Mouse (Mus musculus) splenic B cell, adult 2 months (primary cell): ENCODE measurements around the gene Dhx32.
"Not testable (repeated sequence)": the region's sequence is repeated elsewhere in the genome, so short reads cannot be mapped to it uniquely, and the experiment has no call there.

Experiments
- DNase-seq: peaks from one replicate; pipeline ENCODE4 v3.0.0-alpha.2; 2011; ENCODE audit warnings: low read depth, low spot score
- H3K27me3 ChIP-seq: 2 replicates; pipeline ENCODE4 v1.6.1; 2012; ENCODE audit warnings: mild to moderate bottlenecking, low read length, moderate library complexity, mixed read lengths; ENCODE audit not compliant: control insufficient read depth, poor library complexity, insufficient read depth, severe bottlenecking
- H3K36me3 ChIP-seq: 2 replicates; pipeline ENCODE4 v1.6.1; 2012; ENCODE audit warnings: mild to moderate bottlenecking, low read length, moderate library complexity, mixed read lengths; ENCODE audit not compliant: control insufficient read depth, poor library complexity, insufficient read depth, severe bottlenecking

The Dhx32 gene

DNA sequence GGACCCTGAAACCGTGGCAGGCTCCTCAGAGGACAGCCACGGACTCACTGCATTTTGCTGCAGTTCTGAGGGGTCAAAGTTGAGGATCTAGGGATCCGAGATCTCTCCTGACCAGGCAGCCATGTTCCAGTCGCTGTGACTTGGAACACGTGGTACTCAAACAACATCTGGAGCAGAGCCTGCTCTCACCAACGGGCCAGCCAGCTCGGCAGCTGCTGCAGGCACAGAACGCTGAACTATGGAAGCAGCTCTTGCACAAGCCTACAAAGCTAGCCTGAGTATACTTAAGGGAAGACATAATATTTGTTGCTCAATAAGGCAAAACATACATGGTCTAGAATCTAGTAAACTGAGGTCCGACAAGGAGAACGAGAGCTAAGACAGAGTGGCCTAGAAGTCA, 57.0 kb downstream of the Dhx32 start:
- no peak for DNase-seq

DNA sequence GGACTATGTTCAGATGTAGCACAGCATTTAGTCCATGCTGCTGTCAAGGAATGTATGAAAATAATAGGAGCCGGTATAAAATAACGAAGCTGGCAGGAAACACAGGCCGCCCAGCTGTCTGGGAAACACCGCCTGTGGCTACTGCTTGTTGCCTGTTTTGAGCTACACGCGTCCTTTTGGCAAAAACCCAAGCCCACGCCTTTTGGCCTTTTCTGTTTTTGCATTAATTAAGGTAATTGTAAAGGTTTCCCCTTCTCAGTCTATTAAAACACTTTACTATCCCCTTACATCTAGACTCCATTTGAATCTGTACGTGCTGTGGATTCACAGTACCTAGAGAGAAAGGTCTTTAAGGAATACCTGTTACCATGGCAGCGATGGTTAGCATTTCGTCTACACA, 57.7 kb downstream of the Dhx32 start:
- H3K36me3 ChIP-seq, result peaks cover 7% of the 10 kb centered on the region
- DNase-seq, result no peak
- H3K27me3 ChIP-seq, result no peaks in the 10 kb centered on the region

More for the DNA sequence above, 57.0 kb downstream of the Dhx32 start:
- Histone ChIP-seq H3K36me3 (peaks cover 4% of the 10 kb centered on the region), H3K27me3 (no peaks in the 10 kb centered on the region)

DNA sequence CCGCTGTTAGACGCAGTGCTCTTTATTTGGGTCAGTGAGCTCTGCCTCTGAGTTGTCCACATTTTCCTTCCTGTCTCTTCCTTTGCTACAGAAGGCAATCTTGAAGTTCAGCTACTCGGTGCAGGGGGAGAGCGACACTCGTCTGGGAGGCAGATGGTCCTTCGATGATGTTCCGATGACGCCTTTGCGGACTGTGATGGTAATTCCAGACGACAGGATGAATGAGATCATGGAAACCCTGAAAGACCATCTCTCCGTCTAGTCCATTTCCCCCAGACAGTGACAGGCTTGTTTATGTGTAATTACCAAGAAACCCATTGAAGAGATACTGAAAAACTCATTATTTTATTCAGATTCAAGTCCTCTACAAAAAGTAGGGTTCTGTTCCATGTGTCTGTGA, 61.9 kb downstream of the Dhx32 start:
- peaks cover 7% of the 10 kb centered on the region for H3K36me3 ChIP-seq
- no peak for DNase-seq
- H3K27me3 ChIP-seq, result no peaks in the 10 kb centered on the region

DNA sequence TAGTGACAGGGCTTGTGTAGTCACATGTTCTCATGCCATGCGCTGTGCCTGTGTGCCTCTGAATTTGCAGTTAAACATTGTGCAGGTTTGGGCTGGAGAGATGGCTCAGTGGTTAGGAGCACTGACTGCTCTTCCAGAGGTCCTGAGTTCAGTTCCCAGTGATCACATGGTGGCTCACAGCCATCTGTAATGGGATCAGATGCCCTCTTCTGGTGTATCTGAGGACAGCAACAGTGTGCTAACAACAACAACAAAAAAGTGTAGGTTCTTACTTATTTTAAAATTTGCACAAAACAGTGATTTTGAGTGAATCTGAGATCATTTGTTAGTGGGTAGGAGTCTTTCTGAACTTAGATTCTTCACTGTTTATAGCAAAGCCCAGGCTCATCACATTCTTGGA, 63.9 kb downstream of the Dhx32 start:
- H3K27me3 ChIP-seq, result no peaks in the 10 kb centered on the region
- peaks cover 7% of the 10 kb centered on the region for H3K36me3 ChIP-seq

DNA sequence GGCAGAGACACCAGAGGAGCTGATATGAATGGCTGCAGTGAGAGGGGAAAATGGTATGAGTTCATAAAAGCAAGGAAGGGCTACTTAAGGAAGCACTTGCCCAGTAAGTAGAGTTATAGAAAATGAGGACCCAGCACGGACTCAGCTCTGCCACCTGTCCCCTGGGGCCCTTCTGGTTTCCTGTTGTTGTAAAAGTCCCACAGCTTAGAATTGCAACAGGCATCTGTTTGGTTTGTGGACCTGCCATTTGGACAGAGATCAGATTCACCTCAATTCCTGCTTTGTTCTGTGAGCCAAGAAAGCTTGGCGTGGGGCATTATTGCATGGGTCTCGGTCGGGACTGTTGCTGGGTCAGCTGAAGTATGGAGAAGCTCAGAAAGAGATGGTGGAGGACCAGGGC, 67.1 kb downstream of the Dhx32 start:
- no peaks in the 10 kb centered on the region for H3K27me3 ChIP-seq
- peaks cover under 1% of the 10 kb centered on the region for H3K36me3 ChIP-seq
- peak; percentile 30 for DNase-seq

More for the DNA sequence above, 63.9 kb downstream of the Dhx32 start:
- no peak for DNase-seq

DNA sequence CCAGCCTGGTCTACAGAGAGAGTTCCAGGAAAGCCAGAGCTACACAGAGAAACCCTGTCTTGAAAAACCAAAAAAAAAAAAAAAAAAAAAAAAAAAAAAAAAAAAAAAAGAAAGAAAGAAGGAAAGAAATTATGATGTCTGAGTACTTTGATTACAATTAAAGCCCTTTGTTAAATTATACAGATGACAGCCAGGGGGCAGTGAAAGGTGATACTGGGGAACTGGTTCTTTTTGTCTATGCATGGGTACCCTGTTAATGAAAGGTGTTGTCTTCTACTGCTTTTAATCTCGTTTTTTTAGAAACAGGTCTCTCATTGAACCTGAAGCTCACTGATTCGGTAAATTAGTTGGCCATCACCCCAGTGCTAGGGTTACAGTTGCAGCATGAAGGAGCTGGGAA, 75.2 kb downstream of the Dhx32 start:
- H3K36me3 ChIP-seq, result no peaks in the 10 kb centered on the region; the same call in 1 of the 2 replicates
- DNase-seq, result peak; percentile 61
- H3K27me3 ChIP-seq, result no peaks in the 10 kb centered on the region

DNA sequence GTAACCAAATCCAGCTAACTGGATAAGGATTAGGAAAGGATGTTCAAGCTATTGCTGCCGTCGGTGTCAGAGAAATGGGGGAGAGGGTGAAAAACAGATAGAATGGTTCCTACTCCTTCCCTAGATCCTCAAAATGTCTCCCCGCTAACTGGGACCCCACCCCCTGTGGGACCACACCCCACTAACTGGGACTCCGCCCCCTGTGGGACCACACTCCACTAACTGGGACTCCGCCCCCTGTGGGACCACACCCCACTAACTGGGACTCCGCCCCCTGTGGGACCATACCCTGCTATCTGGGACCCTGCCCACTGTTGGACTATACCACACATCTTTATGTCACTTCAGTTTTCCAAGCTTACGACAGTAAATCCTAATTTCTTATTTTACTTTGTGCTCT, 78.6 kb downstream of the Dhx32 start:
- H3K36me3 ChIP-seq, result no peaks in the 10 kb centered on the region
- no peak for DNase-seq
- H3K27me3 ChIP-seq, result no peaks in the 10 kb centered on the region

DNA sequence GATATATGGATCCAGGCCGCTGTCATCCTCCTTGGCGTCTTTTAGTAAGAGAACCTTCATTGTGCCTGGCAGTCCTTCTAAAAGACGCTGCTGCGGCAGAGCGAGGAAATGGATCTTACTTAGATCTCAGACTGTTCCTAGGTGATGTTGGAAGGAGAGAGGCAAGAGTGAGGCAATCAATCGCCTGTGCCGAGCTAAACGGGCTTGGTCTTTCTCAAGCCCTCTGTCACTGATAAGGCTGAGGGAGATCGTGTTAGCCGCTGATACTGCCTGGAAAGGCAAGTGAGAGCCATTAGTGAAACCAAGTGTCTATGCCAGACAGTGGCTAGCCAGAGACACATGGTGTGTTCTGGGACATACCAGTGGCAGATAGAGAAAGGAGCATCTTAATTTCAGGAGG, 80.2 kb downstream of the Dhx32 start:
- no peaks in the 10 kb centered on the region for H3K36me3 ChIP-seq
- no peak for DNase-seq
- H3K27me3 ChIP-seq, result no peaks in the 10 kb centered on the region

DNA sequence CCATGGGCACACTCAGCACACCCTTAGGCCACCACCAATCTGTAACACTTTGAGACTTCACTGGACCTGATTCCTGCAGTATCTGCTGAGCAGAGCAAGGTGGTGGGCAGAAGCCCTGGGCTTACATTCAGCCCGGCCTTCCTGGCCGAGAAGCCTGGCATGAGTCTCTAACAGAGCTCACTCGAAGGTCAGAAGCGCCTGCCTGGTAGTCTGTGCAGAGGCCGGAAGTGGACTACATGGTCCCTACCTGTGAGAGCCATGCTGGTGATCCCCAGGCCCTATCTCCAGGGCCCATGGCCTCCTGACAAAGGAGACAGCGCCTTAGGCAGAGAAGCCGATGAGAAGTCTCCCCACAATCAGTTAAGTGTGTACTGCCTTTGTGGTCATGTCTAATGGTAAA, 81.2 kb downstream of the Dhx32 start:
- Histone ChIP-seq H3K27me3 (no peaks in the 10 kb centered on the region), H3K36me3 (no peaks in the 10 kb centered on the region)
- no peak for DNase-seq

DNA sequence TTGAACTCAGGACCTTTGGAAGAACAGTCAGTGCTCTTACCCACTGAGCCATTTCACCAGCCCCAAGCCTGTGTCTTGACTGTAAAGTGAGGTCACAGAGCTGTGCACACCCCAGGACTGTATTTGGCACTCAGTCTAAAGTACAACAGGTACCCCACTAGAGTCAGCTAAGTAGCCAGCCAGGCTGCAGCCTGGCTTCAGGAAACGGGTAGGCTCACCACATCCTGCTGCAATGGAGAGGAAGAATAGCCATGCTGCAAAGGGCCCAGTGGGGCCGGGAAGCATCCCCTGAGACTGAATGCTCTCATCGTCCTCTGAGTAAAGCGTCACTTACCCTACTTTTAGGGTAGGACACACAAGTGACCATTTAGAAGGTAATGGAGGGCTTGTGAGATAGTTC, 82.6 kb downstream of the Dhx32 start:
- no peaks in the 10 kb centered on the region for H3K27me3 ChIP-seq
- no peak for DNase-seq
- H3K36me3 ChIP-seq, result no peaks in the 10 kb centered on the region

DNA sequence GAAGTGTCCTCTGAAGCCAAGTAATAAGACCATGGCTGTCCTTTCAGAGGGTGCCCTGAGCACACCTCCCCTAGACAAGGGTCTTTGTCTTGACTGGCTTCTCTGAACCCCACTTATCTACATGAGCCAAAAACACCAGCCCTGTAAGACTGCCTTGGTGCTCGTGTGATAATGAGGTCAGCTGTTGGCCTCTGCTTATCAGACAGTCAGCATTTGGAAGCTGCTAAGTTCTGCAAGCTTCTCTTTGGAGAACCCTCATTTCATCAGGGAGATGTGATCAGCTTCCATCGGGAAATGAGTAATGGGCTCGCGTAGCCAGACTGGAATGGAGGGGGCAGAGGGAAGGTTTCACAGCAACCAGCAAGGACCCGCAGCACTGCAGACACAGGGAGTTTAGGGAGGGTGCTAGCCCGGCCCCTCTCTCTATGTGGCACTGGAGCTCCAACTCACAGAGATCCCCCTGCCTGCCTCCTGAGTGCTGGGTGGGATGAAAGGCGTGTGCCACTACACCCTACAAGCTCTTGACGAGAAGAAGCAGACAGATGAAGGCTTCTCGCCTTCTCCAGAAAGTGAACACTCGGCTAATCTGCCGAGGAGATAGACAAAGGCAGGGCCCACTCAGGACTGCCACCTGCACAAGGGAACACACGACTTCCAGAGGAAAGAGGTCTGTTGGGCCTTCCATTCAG, 84.4 kb downstream of the Dhx32 start:
- H3K36me3 ChIP-seq, result no peaks in the 10 kb centered on the region
- no peaks in the 10 kb centered on the region for H3K27me3 ChIP-seq
- DNase-seq, result no peak

DNA sequence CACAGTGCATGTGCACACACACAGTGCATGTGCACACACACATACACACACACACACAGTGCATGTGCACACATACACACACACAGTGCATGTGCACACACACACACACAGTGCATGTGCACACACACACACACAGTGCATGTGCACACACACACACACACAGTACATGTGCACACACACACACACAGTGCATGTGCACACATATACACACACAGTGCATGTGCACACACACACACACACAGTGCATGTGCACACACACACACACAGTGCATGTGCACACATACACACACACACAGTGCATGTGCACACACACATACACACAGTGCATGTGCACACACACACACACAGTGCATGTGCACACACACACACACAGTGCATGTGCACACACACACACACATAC, 96.9 kb downstream of the Dhx32 start:
- not testable (repeated sequence) for DNase-seq, H3K27me3 ChIP-seq, H3K36me3 ChIP-seq

DNA sequence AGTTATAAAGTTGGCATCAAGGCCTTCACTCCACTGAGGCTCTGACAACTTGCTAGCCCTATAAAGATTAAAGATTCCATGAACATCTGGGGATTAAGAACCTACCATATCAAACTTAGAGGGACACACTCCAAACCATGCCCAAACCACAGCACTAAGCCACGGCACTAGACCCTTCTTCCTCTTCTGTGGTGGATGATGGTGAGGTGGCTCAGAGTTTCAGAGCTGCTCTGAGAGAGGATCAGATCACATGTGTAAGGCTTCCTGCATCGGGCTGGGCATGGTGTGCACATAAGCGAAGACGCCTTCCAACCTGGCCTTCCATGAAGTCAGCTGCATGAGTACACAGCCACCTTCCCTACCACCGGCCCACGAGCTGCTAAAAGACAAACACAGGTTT, 97.8 kb downstream of the Dhx32 start:
- Histone ChIP-seq H3K36me3 (no peaks in the 10 kb centered on the region), H3K27me3 (no peaks in the 10 kb centered on the region)
- no peak for DNase-seq

DNA sequence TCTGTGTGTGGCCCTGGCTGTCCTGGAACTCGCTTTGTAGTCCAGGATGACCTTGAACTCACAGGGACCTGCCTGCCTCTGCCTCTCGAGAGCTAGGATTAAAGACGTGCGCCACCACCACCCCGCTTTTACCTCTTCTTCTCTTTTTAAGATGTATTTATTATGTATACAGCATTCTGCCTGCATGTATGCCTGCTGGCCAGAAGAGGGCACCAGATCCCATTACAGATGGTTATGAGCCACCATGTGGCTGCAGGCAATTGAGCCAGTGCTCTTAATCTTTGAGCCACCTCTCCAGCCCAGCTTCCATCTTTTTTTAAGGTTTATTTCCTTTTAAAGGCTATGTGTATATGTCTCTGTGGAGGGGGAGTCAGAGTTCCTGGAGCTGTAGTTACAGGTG, 98.4 kb downstream of the Dhx32 start:
- DNase-seq, result peak; percentile 31

DNA sequence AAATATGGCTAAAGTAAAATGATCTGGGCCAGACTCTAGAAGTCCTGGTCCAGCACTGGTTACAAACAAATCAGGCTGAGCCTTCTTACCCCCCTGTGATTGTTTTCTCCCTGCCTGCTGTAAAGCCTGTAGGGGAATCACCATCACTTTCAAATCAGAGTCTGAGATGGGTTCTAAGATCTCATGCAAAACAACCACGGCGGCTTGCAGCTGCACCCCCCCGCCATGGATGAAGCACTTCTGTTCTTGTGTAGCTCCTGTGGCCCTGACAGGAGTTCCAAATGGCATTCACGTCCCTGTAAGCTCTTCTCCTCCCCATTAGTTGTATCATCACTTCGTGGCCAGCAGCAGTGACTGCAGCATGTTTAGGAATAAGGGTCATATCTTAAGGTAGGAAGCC, 98.9 kb downstream of the Dhx32 start:
- no peak for DNase-seq
- no peaks in the 10 kb centered on the region for H3K27me3 ChIP-seq
- no peaks in the 10 kb centered on the region for H3K36me3 ChIP-seq

More for the DNA sequence above, 98.4 kb downstream of the Dhx32 start:
- H3K27me3 ChIP-seq, result no peaks in the 10 kb centered on the region
- H3K36me3 ChIP-seq, result no peaks in the 10 kb centered on the region

DNA sequence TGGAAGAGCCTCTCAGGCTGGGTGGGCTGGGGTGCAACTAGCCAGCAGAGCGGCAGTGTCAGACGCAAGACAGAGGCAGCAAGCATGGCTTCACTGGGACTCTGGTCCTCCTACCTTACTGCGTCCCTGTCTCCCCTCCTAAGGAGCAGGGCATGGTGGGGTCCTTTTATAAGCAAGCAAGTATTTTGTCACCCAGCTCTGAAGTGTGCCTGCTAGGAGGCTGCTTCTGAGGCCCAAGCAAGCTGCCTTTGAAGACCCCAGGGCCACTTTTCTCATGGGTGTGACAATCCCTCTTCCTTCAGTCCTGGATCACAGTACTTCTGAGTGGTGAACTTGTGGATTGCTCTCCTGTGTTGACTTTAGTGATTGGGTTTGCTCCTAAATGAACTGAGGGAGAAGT, 102.6 kb downstream of the Dhx32 start, which contains the start of gene Mmp21:
Mmp21 (minus strand) TSS at position 101 of the 400 bp plus-strand sequence.
- Histone ChIP-seq H3K27me3 (no peaks in the 10 kb centered on the region), H3K36me3 (no peaks in the 10 kb centered on the region; the same call in 1 of the 2 replicates)
- no peak for DNase-seq
